Mouse (Mus musculus) stomach, embryonic 16.5 days (tissue): ENCODE measurements around the gene Gprc5b. TPM values are rescaled to one million over a fixed set of nuclear protein-coding genes. Genes with fewer than 3 reads are reported as not detected.

Experiments used
- ATAC-seq: fragments of 200-750 bp; cut with Nextera tagmentation; 2 replicates; pipeline ENCODE4 v1.8.0; 2017; ENCODE audit warnings: moderate number of reproducible peaks, moderate TSS enrichment; ENCODE audit not compliant: insufficient read depth, low FRiP score
- H3K27ac ChIP-seq: fragments of 300-500 bp; sonication (generic); 2 replicates; pipeline ENCODE4 v1.5.1; 2014; ENCODE audit warnings: low read length
- H3K27me3 ChIP-seq: fragments of 300-500 bp; sonication (generic); 2 replicates; pipeline ENCODE4 v1.6.1; 2014; ENCODE audit warnings: low read length, control low read depth, mixed read lengths; ENCODE audit not compliant: control insufficient read depth, insufficient read depth
- H3K36me3 ChIP-seq: fragments of 300-500 bp; sonication (generic); 2 replicates; pipeline ENCODE4 v1.6.1; 2014; ENCODE audit warnings: low read length; ENCODE audit not compliant: control insufficient read depth, insufficient read depth
- H3K4me1 ChIP-seq: fragments of 300-500 bp; sonication (generic); 2 replicates; pipeline ENCODE4 v1.6.1; 2014; ENCODE audit warnings: low read length, control low read depth, mixed read lengths; ENCODE audit not compliant: control insufficient read depth, insufficient read depth
- H3K4me2 ChIP-seq: fragments of 300-500 bp; sonication (generic); 2 replicates; pipeline ENCODE4 v1.6.1; 2014; ENCODE audit warnings: low read depth, low read length, mixed read lengths
- H3K4me3 ChIP-seq: fragments of 300-500 bp; sonication (generic); replicated peaks from 2 replicates; pipeline ENCODE4 v1.5.1; 2014; ENCODE audit warnings: mild to moderate bottlenecking, low read length
- H3K9ac ChIP-seq: fragments of 300-500 bp; sonication (generic); 2 replicates; pipeline ENCODE4 v1.6.1; 2014; ENCODE audit warnings: low read length
- H3K9me3 ChIP-seq: fragments of 300-500 bp; sonication (generic); replicated peaks from 2 replicates; pipeline ENCODE4 v1.6.1; 2016; ENCODE audit warnings: low read length, control low read depth; ENCODE audit not compliant: control insufficient read depth
- WGBS: fragments of 180-500 bp; shearing (Covaris S2); extraction: QIAGEN DNeasy Blood & Tissue Kit; methylation state at CpG from one replicate; pipeline ENCODE4 v1.1.7; 2014; 5-methylcytosine and 5-hydroxymethylcytosine counted together
- polyA plus RNA-seq: library from polyadenylated mRNA; unstranded; fragments of >200 nt; fragmentation: Nextera tagmentation; extraction: Ambion mirVana; gene quantifications from 2 replicates; pipeline ENCODE4 v1.2.1, GENCODE M21; 2015

Gene Gprc5b
- polyA plus RNA-seq, result 3.3 and 3.6 TPM in 2 replicates

GRCm38 (mm10) chr7:118995007-118995406 lies at the start of gene Gprc5b:
Gene Gprc5b (minus strand): TSS chr7:118995211.
- ATAC-seq, result peak; percentile 94
- under 1% methylated on average over 44 of the region's 44 CpGs for WGBS
- no peak within 1 kb of the TSS for H3K27ac ChIP-seq

GRCm38 (mm10) chr7:119041502-119041901 lies 46.5 kb upstream of the Gprc5b start:
- H3K4me3 ChIP-seq, result no peak overlapping the region
- ATAC-seq, result no peak
- H3K27me3 ChIP-seq, result no peaks in the 10 kb centered on the region
- no peaks in the 10 kb centered on the region for H3K36me3 ChIP-seq
- H3K27ac ChIP-seq, result no peak overlapping the region
- H3K4me1 ChIP-seq, result no peaks in the 10 kb centered on the region
- no peak overlapping the region for H3K4me2 ChIP-seq
- no peak overlapping the region for H3K9ac ChIP-seq
- no peaks in the 10 kb centered on the region for H3K9me3 ChIP-seq

More at GRCm38 (mm10) chr7:118995007-118995406, at the start of gene Gprc5b:
- H3K4me1 ChIP-seq, result peaks cover 19% of the 10 kb centered on the region
- H3K4me2 ChIP-seq, result peak within 1 kb of the TSS; percentile 86
- H3K27me3 ChIP-seq, result no peaks in the 10 kb centered on the region
- H3K9ac ChIP-seq, result peak within 1 kb of the TSS; percentile 72
- H3K9me3 ChIP-seq, result no peaks in the 10 kb centered on the region
- no peaks in the 10 kb centered on the region for H3K36me3 ChIP-seq
- H3K4me3 ChIP-seq, result peak within 1 kb of the TSS; percentile 60

GRCm38 (mm10) chr7:119037581-119037980 lies 42.6 kb upstream of the Gprc5b start:
- Histone ChIP-seq H3K27me3 (no peaks in the 10 kb centered on the region), H3K4me1 (no peaks in the 10 kb centered on the region), H3K36me3 (no peaks in the 10 kb centered on the region), H3K27ac (no peak overlapping the region), H3K4me2 (no peak overlapping the region), H3K9ac (no peak overlapping the region), H3K4me3 (no peak overlapping the region), H3K9me3 (no peaks in the 10 kb centered on the region)
- no peak for ATAC-seq

- 58% methylated on average over 15 of the region's 15 CpGs for WGBS
- no peak overlapping the region for H3K9ac ChIP-seq
Measured at GRCm38 (mm10) chr7:119034243-119034961, 39.4 kb upstream of the Gprc5b start.

GRCm38 (mm10) chr7:119023394-119023921 lies 28.4 kb upstream of the Gprc5b start:
- H3K4me1 ChIP-seq, result no peaks in the 10 kb centered on the region
- no peak for ATAC-seq
- H3K9ac ChIP-seq, result no peak overlapping the region
- WGBS, result 27% methylated on average over 17 of the region's 17 CpGs
- no peaks in the 10 kb centered on the region for H3K36me3 ChIP-seq
- H3K4me3 ChIP-seq, result no peak overlapping the region
- no peak overlapping the region for H3K27ac ChIP-seq
- H3K27me3 ChIP-seq, result no peaks in the 10 kb centered on the region
- H3K4me2 ChIP-seq, result no peak overlapping the region
- no peaks in the 10 kb centered on the region for H3K9me3 ChIP-seq

More at GRCm38 (mm10) chr7:119034243-119034961, 39.4 kb upstream of the Gprc5b start:
- no peak overlapping the region for H3K4me2 ChIP-seq
- H3K36me3 ChIP-seq, result no peaks in the 10 kb centered on the region
- no peak for ATAC-seq
- no peak overlapping the region for H3K27ac ChIP-seq
- no peaks in the 10 kb centered on the region for H3K9me3 ChIP-seq
- no peaks in the 10 kb centered on the region for H3K4me1 ChIP-seq
- no peaks in the 10 kb centered on the region for H3K27me3 ChIP-seq
- no peak overlapping the region for H3K4me3 ChIP-seq

GRCm38 (mm10) chr7:119022238-119023156 lies 27.5 kb upstream of the Gprc5b start:
- H3K4me2 ChIP-seq, result no peak overlapping the region
- no peak overlapping the region for H3K9ac ChIP-seq
- WGBS, result 76% methylated on average over 19 of the region's 19 CpGs
- no peak overlapping the region for H3K4me3 ChIP-seq
- H3K36me3 ChIP-seq, result no peaks in the 10 kb centered on the region
- no peaks in the 10 kb centered on the region for H3K27me3 ChIP-seq
- no peaks in the 10 kb centered on the region for H3K9me3 ChIP-seq
- H3K4me1 ChIP-seq, result no peaks in the 10 kb centered on the region
- no peak overlapping the region for H3K27ac ChIP-seq
- ATAC-seq, result no peak

- Histone ChIP-seq H3K9ac (no peak overlapping the region), H3K4me3 (no peak overlapping the region), H3K9me3 (no peaks in the 10 kb centered on the region), H3K27ac (no peak overlapping the region), H3K36me3 (no peaks in the 10 kb centered on the region), H3K4me2 (no peak overlapping the region), H3K4me1 (no peaks in the 10 kb centered on the region), H3K27me3 (no peaks in the 10 kb centered on the region)
- ATAC-seq, result peak; percentile 54; the same call in 1 of the 2 replicates
- WGBS, result 9% methylated on average over 4 of the region's 4 CpGs
Measured at GRCm38 (mm10) chr7:119019537-119019936, 24.5 kb upstream of the Gprc5b start.

- no peaks in the 10 kb centered on the region for H3K36me3 ChIP-seq
- H3K4me1 ChIP-seq, result no peaks in the 10 kb centered on the region
- no peak overlapping the region for H3K9ac ChIP-seq
- H3K9me3 ChIP-seq, result no peaks in the 10 kb centered on the region
- no peak for ATAC-seq
- no peak overlapping the region for H3K4me3 ChIP-seq
- H3K27me3 ChIP-seq, result no peaks in the 10 kb centered on the region
- no peak overlapping the region for H3K4me2 ChIP-seq
- H3K27ac ChIP-seq, result no peak overlapping the region
- WGBS, result 0% methylated on average over 3 of the region's 3 CpGs
Measured at GRCm38 (mm10) chr7:119015736-119016135, 20.7 kb upstream of the Gprc5b start.
